Mouse (Mus musculus) testis, adult 2 months (tissue): ENCODE data around the gene Ugt2b34. TPM values are rescaled to one million over a fixed set of nuclear protein-coding genes. Genes with fewer than 3 reads are reported as not detected.

ENCODE experiments used
- H3K27ac ChIP-seq: fragments of 200-500 bp; 2 replicates; pipeline ENCODE4 v1.5.1; 2012; ENCODE audit warnings: low read depth, low read length; ENCODE audit not compliant: control insufficient read depth, insufficient read depth
- H3K27me3 ChIP-seq: fragments of 200-500 bp; 2 replicates; pipeline ENCODE4 v1.6.1; 2012; ENCODE audit warnings: mild to moderate bottlenecking, low read length, moderate library complexity; ENCODE audit not compliant: control insufficient read depth, insufficient read depth
- H3K36me3 ChIP-seq: fragments of 200-500 bp; 2 replicates; pipeline ENCODE4 v1.6.1; 2012; ENCODE audit warnings: mild to moderate bottlenecking, low read length; ENCODE audit not compliant: control insufficient read depth, insufficient read depth
- H3K4me1 ChIP-seq: fragments of 200-500 bp; 2 replicates; pipeline ENCODE4 v1.6.1; 2012; ENCODE audit warnings: low read length; ENCODE audit not compliant: control insufficient read depth, insufficient read depth
- H3K4me3 ChIP-seq: fragments of 200-500 bp; 2 replicates; pipeline ENCODE4 v1.5.1; 2012; ENCODE audit warnings: low read depth, mild to moderate bottlenecking, low read length, moderate library complexity, mixed read lengths; ENCODE audit not compliant: control insufficient read depth
- CTCF ChIP-seq: fragments of 200-500 bp; IDR thresholded peaks from 2 replicates; pipeline ENCODE4 v1.5.1; 2012; ENCODE audit warnings: low read depth, mild to moderate bottlenecking, inconsistent platforms, low read length, moderate library complexity; ENCODE audit not compliant: control insufficient read depth, insufficient read depth, insufficient replicate concordance
- POLR2A ChIP-seq: fragments of 200-500 bp; IDR thresholded peaks from 2 replicates; pipeline ENCODE4 v1.6.1; 2012; ENCODE audit warnings: low read depth, mild to moderate bottlenecking, inconsistent platforms, low read length, moderate library complexity; ENCODE audit not compliant: control insufficient read depth
- polyA plus RNA-seq: library from polyadenylated mRNA; depleted of rRNA; stranded (reverse); fragments of >200 nt; gene quantifications from 2 replicates; pipeline ENCODE4 v1.2.3, GENCODE M21; 2012; rRNA removed

Gene Ugt2b34
- 0.02 TPM in 1 of 2 replicates, not detected in the other for polyA plus RNA-seq

GRCm38 (mm10) chr5:86906758-86907157 lies at the start of gene Ugt2b34:
TSS of gene Ugt2b34 (minus strand) at chr5:86906937.
- Histone ChIP-seq H3K4me1 (no peaks in the 10 kb centered on the region), H3K27me3 (no peaks in the 10 kb centered on the region), H3K36me3 (no peaks in the 10 kb centered on the region), H3K27ac (no peak within 1 kb of the TSS), H3K4me3 (no peak within 1 kb of the TSS)
- TF ChIP-seq CTCF: no peak
- TF ChIP-seq POLR2A: no peak

- no peak for TF ChIP-seq CTCF
- no peak for TF ChIP-seq POLR2A
- Histone ChIP-seq H3K4me3 (no peak overlapping the region), H3K27ac (no peak overlapping the region), H3K4me1 (no peaks in the 10 kb centered on the region), H3K36me3 (no peaks in the 10 kb centered on the region), H3K27me3 (no peaks in the 10 kb centered on the region)
Observed at GRCm38 (mm10) chr5:86942111-86942510, 35.4 kb upstream of the Ugt2b34 start.

GRCm38 (mm10) chr5:86926426-86926825 lies 19.7 kb upstream of the Ugt2b34 start, which contains the start of gene Ugt2b1:
TSS of gene Ugt2b1 (minus strand) at chr5:86926530.
- Histone ChIP-seq H3K4me1 (no peaks in the 10 kb centered on the region), H3K27me3 (no peaks in the 10 kb centered on the region), H3K27ac (no peak within 1 kb of the TSS), H3K36me3 (no peaks in the 10 kb centered on the region), H3K4me3 (no peak within 1 kb of the TSS)
- TF ChIP-seq POLR2A (no peak), CTCF (no peak)

GRCm38 (mm10) chr5:86920661-86921233 lies 14.0 kb upstream of the Ugt2b34 start:
- Histone ChIP-seq H3K27ac (no peak overlapping the region), H3K27me3 (no peaks in the 10 kb centered on the region), H3K36me3 (no peaks in the 10 kb centered on the region), H3K4me1 (no peaks in the 10 kb centered on the region), H3K4me3 (no peak overlapping the region)
- no peak for TF ChIP-seq POLR2A
- no peak for TF ChIP-seq CTCF

GRCm38 (mm10) chr5:86911357-86912099 lies 4.8 kb upstream of the Ugt2b34 start:
- Histone ChIP-seq H3K36me3 (no peaks in the 10 kb centered on the region), H3K27ac (no peak overlapping the region), H3K4me1 (no peaks in the 10 kb centered on the region), H3K27me3 (no peaks in the 10 kb centered on the region), H3K4me3 (no peak overlapping the region)
- TF ChIP-seq POLR2A (no peak), CTCF (no peak)

DNA sequence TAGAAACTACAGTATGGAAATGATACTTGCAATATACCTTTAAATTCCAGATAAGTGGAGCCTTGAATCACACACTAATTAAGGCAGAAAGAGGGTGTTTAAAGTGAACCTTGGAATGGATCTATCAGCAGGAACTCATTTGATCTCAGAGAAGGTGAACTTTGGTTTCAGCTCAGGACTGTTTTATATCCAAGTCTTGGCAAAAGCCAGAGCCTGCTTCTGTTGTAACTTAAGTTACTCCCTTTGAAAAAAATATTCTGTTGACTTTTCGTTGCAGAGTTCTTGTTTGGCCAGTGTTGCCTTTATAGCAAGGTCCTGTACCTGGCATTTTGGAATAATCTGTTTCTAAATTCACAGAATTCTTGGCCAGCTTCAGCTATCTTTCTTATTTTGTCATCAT lies 4.0 kb upstream of the Ugt2b34 start:
- Histone ChIP-seq H3K4me1 (no peaks in the 10 kb centered on the region), H3K4me3 (no peak overlapping the region), H3K36me3 (no peaks in the 10 kb centered on the region), H3K27me3 (no peaks in the 10 kb centered on the region), H3K27ac (no peak overlapping the region)
- TF ChIP-seq CTCF (no peak), POLR2A (no peak)

- H3K36me3 ChIP-seq: no peaks in the 10 kb centered on the region
- no peaks in the 10 kb centered on the region for H3K27me3 ChIP-seq
- H3K4me1 ChIP-seq: no peaks in the 10 kb centered on the region
- no peak overlapping the region for H3K4me3 ChIP-seq
- TF ChIP-seq CTCF (no peak), POLR2A (no peak)
- H3K27ac ChIP-seq: no peak overlapping the region
Observed at GRCm38 (mm10) chr5:86889933-86890332, 16.8 kb downstream of the Ugt2b34 start.

DNA sequence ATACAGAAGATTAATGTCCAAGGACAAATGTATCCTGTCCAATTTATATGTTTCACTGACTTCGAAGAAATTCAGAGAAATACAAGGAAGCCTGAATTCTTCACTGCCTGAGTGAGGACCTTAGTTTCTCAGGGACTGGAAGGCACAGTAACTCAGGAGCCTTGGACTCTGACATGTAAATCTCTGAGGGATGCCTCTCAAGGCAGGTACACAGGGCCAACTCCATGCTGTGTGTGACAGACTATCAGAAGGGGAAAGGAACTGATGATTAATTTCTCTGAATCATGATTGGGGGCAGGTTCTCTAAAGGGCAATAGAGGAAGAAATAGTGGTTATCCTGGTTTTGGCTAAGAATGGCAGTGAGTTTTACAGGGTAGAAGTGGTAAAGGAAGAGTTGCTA lies 18.3 kb downstream of the Ugt2b34 start:
- H3K4me3 ChIP-seq: no peak overlapping the region
- H3K36me3 ChIP-seq: no peaks in the 10 kb centered on the region
- no peaks in the 10 kb centered on the region for H3K4me1 ChIP-seq
- no peaks in the 10 kb centered on the region for H3K27me3 ChIP-seq
- no peak for TF ChIP-seq POLR2A
- TF ChIP-seq CTCF: no peak
- H3K27ac ChIP-seq: no peak overlapping the region
